Mouse (Mus musculus) heart, postnatal 25 days (tissue): Measurements from ENCODE around the gene Gfi1. TPM values are rescaled to one million over a fixed set of nuclear protein-coding genes. Genes with fewer than 3 reads are reported as not detected.

Experiments used
- DNase-seq: peaks from one replicate; pipeline ENCODE4 v3.0.0; 2022; ENCODE audit warnings: low spot score
- intact Hi-C: fragments of 180-260 bp; cut with DNase I; formaldehyde crosslinking; loops from one replicate; pipeline ENCODE4 v1.15.1; 2025
- total RNA-seq, 2 experiments: library from RNA; stranded (reverse); gene quantifications; 2 replicates each; pipeline ENCODE4 v1.2.3; 2021

Gene Gfi1
- total RNA-seq, 2 experiments from 2014 or later: not detected

GRCm38 (mm10) chr5:107687592-107688498 lies 38.0 kb downstream of the Gfi1 start:
- DNase-seq: peak; percentile 2

GRCm38 (mm10) chr5:107687161-107687560 lies 38.7 kb downstream of the Gfi1 start:
- intact Hi-C loops: no loop called here
- DNase-seq: no peak

More at GRCm38 (mm10) chr5:107687592-107688498, 38.0 kb downstream of the Gfi1 start:
- intact Hi-C loops: no loop called here

DNA sequence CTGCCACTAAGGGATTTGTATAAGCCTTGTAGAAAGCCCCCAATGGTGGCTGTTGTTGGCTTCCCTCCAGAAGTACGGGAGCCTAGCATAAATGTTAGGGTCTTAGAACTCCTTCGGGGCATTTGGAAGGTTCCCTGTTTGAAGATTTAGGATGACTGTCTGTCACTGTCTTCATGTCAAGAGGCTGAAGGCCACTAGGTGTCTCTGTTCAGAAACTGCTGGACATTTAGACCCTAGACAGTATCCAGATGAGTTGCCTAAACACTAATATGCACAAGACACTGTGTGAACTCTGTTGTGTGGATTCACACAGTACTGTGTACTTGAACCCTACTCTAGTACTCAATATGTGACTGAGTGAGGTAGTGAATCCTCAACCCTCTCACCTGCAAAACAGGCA lies 41.5 kb downstream of the Gfi1 start:
- no peak for DNase-seq

GRCm38 (mm10) chr5:107681300-107681699 lies 44.5 kb downstream of the Gfi1 start:
- DNase-seq: no peak
- intact Hi-C loops: no loop called here

More for the DNA sequence above, 41.5 kb downstream of the Gfi1 start:
- intact Hi-C loops: no loop called here

DNA sequence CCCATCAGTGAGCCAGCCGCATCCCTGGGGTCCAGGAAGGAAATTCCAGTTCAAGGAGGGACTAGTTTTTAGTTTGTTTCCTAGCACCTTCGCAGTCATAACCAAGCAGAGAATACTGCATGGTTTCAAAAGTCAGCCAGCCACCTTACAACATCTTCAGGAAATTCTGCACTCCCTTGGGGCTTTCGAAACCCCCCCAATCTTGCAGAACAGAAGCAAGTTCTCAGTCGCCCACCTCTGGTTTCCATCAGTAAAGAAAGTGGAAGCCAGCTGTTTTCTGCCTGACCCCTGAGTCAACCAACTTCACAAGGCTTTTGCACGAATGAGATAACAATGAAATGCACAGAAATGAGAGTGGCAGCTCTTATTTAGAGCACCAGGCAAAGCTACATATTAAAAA lies 47.4 kb downstream of the Gfi1 start:
- DNase-seq: no peak
- intact Hi-C loops: no loop called here

Other genes with a start within 250 kb of the Gfi1 start
- under 1 TPM in 1 of 2 experiments, not detected in 1; 0.08 TPM for gene Gm42669, start 218.4 kb downstream of the Gfi1 start, total RNA-seq
- gene 1700028K03Rik, start 191.3 kb downstream of the Gfi1 start, total RNA-seq: not detected
- 1 to 10 TPM; 7.3 to 7.7 TPM for gene Rpap2, start 128.7 kb downstream of the Gfi1 start, total RNA-seq
- 1 to 10 TPM; 4.2 to 5.0 TPM for gene Glmn, start 128.1 kb downstream of the Gfi1 start, total RNA-seq
- not detected for gene Ube2d2b, start 104.1 kb upstream of the Gfi1 start, total RNA-seq
- gene Evi5, start 149.1 kb upstream of the Gfi1 start, total RNA-seq: 10 to 100 TPM; 17.9 to 22.1 TPM
- 10 to 100 TPM; 30.6 to 34.7 TPM for gene Rpl5, start 174.5 kb upstream of the Gfi1 start, total RNA-seq